Mouse (Mus musculus): ENCODE data around the gene Tm7sf3.

Gene Tm7sf3

GRCm38 (mm10) chr6:146664116-146664515 lies 21.5 kb upstream of the Tm7sf3 start:
- in situ Hi-C loops (cut with MboI; ENCODE audit: low pct_unique_long_range_greater_than_20kb in 1 of 2, low sequenced_read_pairs in 2 of 2, unreplicated experiment in 1 of 2), result no loop called here

GRCm38 (mm10) chr6:146662679-146663078 lies 20.1 kb upstream of the Tm7sf3 start:
- in situ Hi-C loops (cut with MboI; ENCODE audit: low pct_unique_long_range_greater_than_20kb in 1 of 2, low sequenced_read_pairs in 2 of 2, unreplicated experiment in 1 of 2), result no loop called here

- in situ Hi-C loops (cut with MboI; ENCODE audit: low pct_unique_long_range_greater_than_20kb in 1 of 2, low sequenced_read_pairs in 2 of 2, unreplicated experiment in 1 of 2), result no loop called here
These were observed 19.0 kb upstream of the Tm7sf3 start for GRCm38 (mm10) chr6:146661655-146662054.

- in situ Hi-C loops (cut with MboI; ENCODE audit: low pct_unique_long_range_greater_than_20kb in 1 of 2, low sequenced_read_pairs in 2 of 2, unreplicated experiment in 1 of 2), result no loop called here
These were observed 18.0 kb upstream of the Tm7sf3 start for GRCm38 (mm10) chr6:146660591-146660990.

GRCm38 (mm10) chr6:146653197-146653596 lies 10.6 kb upstream of the Tm7sf3 start:
- in situ Hi-C loops (cut with MboI; ENCODE audit: low pct_unique_long_range_greater_than_20kb in 1 of 2, low sequenced_read_pairs in 2 of 2, unreplicated experiment in 1 of 2), result no loop called here

GRCm38 (mm10) chr6:146651431-146651830 lies 8.8 kb upstream of the Tm7sf3 start:
- in situ Hi-C loops (cut with MboI; ENCODE audit: low pct_unique_long_range_greater_than_20kb in 1 of 2, low sequenced_read_pairs in 2 of 2, unreplicated experiment in 1 of 2), result no loop called here

- in situ Hi-C loops (cut with MboI; ENCODE audit: low pct_unique_long_range_greater_than_20kb in 1 of 2, low sequenced_read_pairs in 2 of 2, unreplicated experiment in 1 of 2), result no loop called here
These were observed 7.4 kb upstream of the Tm7sf3 start for GRCm38 (mm10) chr6:146650013-146650412.

GRCm38 (mm10) chr6:146643184-146643570 lies 553 bp upstream of the Tm7sf3 start:
- in situ Hi-C loops (cut with MboI; ENCODE audit: low pct_unique_long_range_greater_than_20kb in 1 of 2, low sequenced_read_pairs in 2 of 2, unreplicated experiment in 1 of 2), result loop anchor here in 1 of 2 experiments (10.0 to 25.0 kb wide), 2 partner anchors 112 to 444 kb away; partner anchors contain the start of genes Klhl42 and Mansc4

GRCm38 (mm10) chr6:146641621-146642210 lies 908 bp downstream of the Tm7sf3 start:
- in situ Hi-C loops (cut with MboI; ENCODE audit: low pct_unique_long_range_greater_than_20kb in 1 of 2, low sequenced_read_pairs in 2 of 2, unreplicated experiment in 1 of 2), result loop anchor here in 1 of 2 experiments (10.0 to 25.0 kb wide), 2 partner anchors 113 to 446 kb away; partner anchors contain the start of genes Klhl42 and Mansc4

GRCm38 (mm10) chr6:146640991-146641390 lies 1.6 kb downstream of the Tm7sf3 start:
- in situ Hi-C loops (cut with MboI; ENCODE audit: low pct_unique_long_range_greater_than_20kb in 1 of 2, low sequenced_read_pairs in 2 of 2, unreplicated experiment in 1 of 2), result loop anchor here in 1 of 2 experiments (10.0 to 25.0 kb wide), 2 partner anchors 114 to 446 kb away; partner anchors contain the start of genes Klhl42 and Mansc4

- in situ Hi-C loops (cut with MboI; ENCODE audit: low pct_unique_long_range_greater_than_20kb in 1 of 2, low sequenced_read_pairs in 2 of 2, unreplicated experiment in 1 of 2), result loop anchor here in 1 of 2 experiments (10.0 to 25.0 kb wide), 2 partner anchors 114 to 447 kb away; partner anchors contain the start of genes Klhl42 and Mansc4
These were observed 2.3 kb downstream of the Tm7sf3 start for GRCm38 (mm10) chr6:146640068-146640965.

GRCm38 (mm10) chr6:146636482-146636881 lies 6.1 kb downstream of the Tm7sf3 start:
- in situ Hi-C loops (cut with MboI; ENCODE audit: low pct_unique_long_range_greater_than_20kb in 1 of 2, low sequenced_read_pairs in 2 of 2, unreplicated experiment in 1 of 2), result loop anchor here in 1 of 2 experiments (25.0 kb wide), 1 partner anchor 451 kb away; the partner anchor contains the start of genes Klhl42 and Mansc4

- in situ Hi-C loops (cut with MboI; ENCODE audit: low pct_unique_long_range_greater_than_20kb in 1 of 2, low sequenced_read_pairs in 2 of 2, unreplicated experiment in 1 of 2), result loop anchor here in 1 of 2 experiments (25.0 kb wide), 1 partner anchor 452 kb away; the partner anchor contains the start of genes Klhl42 and Mansc4
These were observed 7.6 kb downstream of the Tm7sf3 start for GRCm38 (mm10) chr6:146634759-146635606.

- in situ Hi-C loops (cut with MboI; ENCODE audit: low pct_unique_long_range_greater_than_20kb in 1 of 2, low sequenced_read_pairs in 2 of 2, unreplicated experiment in 1 of 2), result loop anchor here in 1 of 2 experiments (25.0 kb wide), 1 partner anchor 453 kb away; the partner anchor contains the start of genes Klhl42 and Mansc4
These were observed 8.5 kb downstream of the Tm7sf3 start for GRCm38 (mm10) chr6:146634015-146634722.

- in situ Hi-C loops (cut with MboI; ENCODE audit: low pct_unique_long_range_greater_than_20kb in 1 of 2, low sequenced_read_pairs in 2 of 2, unreplicated experiment in 1 of 2), result loop anchor here in 1 of 2 experiments (25.0 kb wide), 1 partner anchor 454 kb away; the partner anchor contains the start of genes Klhl42 and Mansc4
These were observed 9.0 kb downstream of the Tm7sf3 start for GRCm38 (mm10) chr6:146633629-146634014.

- in situ Hi-C loops (cut with MboI; ENCODE audit: low pct_unique_long_range_greater_than_20kb in 1 of 2, low sequenced_read_pairs in 2 of 2, unreplicated experiment in 1 of 2), result loop anchor here in 1 of 2 experiments (25.0 kb wide), 1 partner anchor 454 kb away; the partner anchor contains the start of genes Klhl42 and Mansc4
These were observed 9.5 kb downstream of the Tm7sf3 start for GRCm38 (mm10) chr6:146633097-146633496.

- in situ Hi-C loops (cut with MboI; ENCODE audit: low pct_unique_long_range_greater_than_20kb in 1 of 2, low sequenced_read_pairs in 2 of 2, unreplicated experiment in 1 of 2), result loop anchor here in 1 of 2 experiments (25.0 kb wide), 1 partner anchor 455 kb away; the partner anchor contains the start of genes Klhl42 and Mansc4
These were observed 10.2 kb downstream of the Tm7sf3 start for GRCm38 (mm10) chr6:146632403-146632802.
